Mouse (Mus musculus) gastrocnemius, postnatal 36 days (tissue): ENCODE results near the gene Dscaml1. TPM values are rescaled to one million over a fixed set of nuclear protein-coding genes. Genes with fewer than 3 reads are reported as not detected.

Experiments
- DNase-seq, 2 experiments: peaks; one replicate each; pipeline ENCODE4 v3.0.0; 2022
- intact Hi-C: fragments of 180-260 bp; cut with DNase I; formaldehyde crosslinking; loops from one replicate; pipeline ENCODE4 v1.15.1; 2025
- total RNA-seq, 2 experiments: library from RNA; stranded (reverse); gene quantifications; 2 replicates each; pipeline ENCODE4 v1.2.3; 2021

Dscaml1 gene
- total RNA-seq, 2 experiments from 2014 or later: not detected

GRCm38 (mm10) chr9:45501295-45501927 is 75.0 kb downstream of the Dscaml1 start:
- intact Hi-C loops: no loop called here
- DNase-seq: no peak

GRCm38 (mm10) chr9:45501963-45502641 is 75.7 kb downstream of the Dscaml1 start:
- no peak for DNase-seq
- intact Hi-C loops: no loop called here

GRCm38 (mm10) chr9:45504977-45505376 is 78.5 kb downstream of the Dscaml1 start:
- intact Hi-C loops: no loop called here
- no peak for DNase-seq

- intact Hi-C loops: no loop called here
Observed at GRCm38 (mm10) chr9:45505487-45505939, 79.1 kb downstream of the Dscaml1 start.

GRCm38 (mm10) chr9:45507482-45507881 is 81.1 kb downstream of the Dscaml1 start:
- intact Hi-C loops: no loop called here
- DNase-seq: no peak

More at GRCm38 (mm10) chr9:45505487-45505939, 79.1 kb downstream of the Dscaml1 start:
- DNase-seq: no peak

- intact Hi-C loops: no loop called here
- DNase-seq: no peak
Observed at GRCm38 (mm10) chr9:45510806-45511546, 84.5 kb downstream of the Dscaml1 start.

GRCm38 (mm10) chr9:45517993-45518705 is 91.7 kb downstream of the Dscaml1 start:
- no peak for DNase-seq
- intact Hi-C loops: no loop called here

GRCm38 (mm10) chr9:45519841-45520240 is 93.4 kb downstream of the Dscaml1 start:
- intact Hi-C loops: no loop called here
- DNase-seq: no peak

GRCm38 (mm10) chr9:45522866-45523265 is 96.4 kb downstream of the Dscaml1 start:
- DNase-seq: no peak
- intact Hi-C loops: no loop called here

GRCm38 (mm10) chr9:45524505-45524904 is 98.1 kb downstream of the Dscaml1 start:
- intact Hi-C loops: no loop called here
- DNase-seq: no peak

GRCm38 (mm10) chr9:45533253-45533652 is 106.8 kb downstream of the Dscaml1 start:
- DNase-seq: no peak
- intact Hi-C loops: no loop called here

- no peak for DNase-seq
- intact Hi-C loops: no loop called here
Observed at GRCm38 (mm10) chr9:45534472-45534988, 108.1 kb downstream of the Dscaml1 start.

- intact Hi-C loops: no loop called here
- DNase-seq: no peak
Observed at GRCm38 (mm10) chr9:45537649-45538048, 111.2 kb downstream of the Dscaml1 start.

- DNase-seq: no peak
- intact Hi-C loops: no loop called here
Observed at GRCm38 (mm10) chr9:45539265-45540044, 113.0 kb downstream of the Dscaml1 start.

GRCm38 (mm10) chr9:45546024-45546638 is 119.7 kb downstream of the Dscaml1 start:
- intact Hi-C loops: no loop called here
- DNase-seq: no peak

- DNase-seq: no peak
- intact Hi-C loops: no loop called here
Observed at GRCm38 (mm10) chr9:45546902-45547578, 120.6 kb downstream of the Dscaml1 start.

GRCm38 (mm10) chr9:45549796-45550195 is 123.4 kb downstream of the Dscaml1 start:
- DNase-seq: no peak
- intact Hi-C loops: no loop called here

- intact Hi-C loops: no loop called here
- no peak for DNase-seq
Observed at GRCm38 (mm10) chr9:45550210-45550609, 123.8 kb downstream of the Dscaml1 start.

- intact Hi-C loops: no loop called here
Observed at GRCm38 (mm10) chr9:45550662-45551061, 124.2 kb downstream of the Dscaml1 start.

More at GRCm38 (mm10) chr9:45550662-45551061, 124.2 kb downstream of the Dscaml1 start:
- no peak for DNase-seq
